Mouse (Mus musculus): ENCODE data around the gene Atxn1. TPM values are rescaled to one million over a fixed set of nuclear protein-coding genes. Genes with fewer than 3 reads are reported as not detected.

Atxn1 gene
- polyA plus RNA-seq, 1 experiment: 2.5 TPM

DNA sequence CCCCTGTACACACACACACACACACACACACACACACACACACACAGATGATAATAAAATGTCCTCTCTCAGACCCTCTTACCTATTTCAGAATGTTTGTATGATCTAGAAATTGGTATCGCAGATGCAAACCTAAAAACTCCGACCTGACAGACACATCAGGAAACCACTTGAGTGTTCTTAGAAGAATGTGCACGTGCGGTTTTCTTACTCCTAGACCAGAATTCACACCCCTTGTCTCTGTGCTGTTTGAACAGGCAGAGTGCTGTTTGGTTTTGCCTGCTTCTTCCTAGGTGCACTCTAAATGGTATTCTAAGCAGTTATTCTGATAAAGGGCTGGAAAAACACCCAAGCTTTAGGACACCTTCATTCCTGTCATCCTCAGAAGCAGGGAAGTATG is 271.7 kb downstream of the Atxn1 start:
- Histone ChIP-seq H3ac (ENCODE audit: control insufficient read depth, insufficient read length) (no peak overlapping the region), H3K79me2 (ENCODE audit: control insufficient read depth, insufficient read depth) (peaks cover 3% of the 10 kb centered on the region), H3K4me2 (ENCODE audit: low read depth) (no peak overlapping the region), H3K27me3 (ENCODE audit: control insufficient read depth, insufficient read depth, insufficient read length) (no peaks in the 10 kb centered on the region), H3K36me3 (ENCODE audit: control insufficient read depth, insufficient read depth) (peaks cover 8% of the 10 kb centered on the region), H3K4me3 (no peak overlapping the region)
- no peak for TF ChIP-seq E2F4 (IDR thresholded peaks at IDR 0.05; ENCODE audit: insufficient read depth)
- no peak for TF ChIP-seq TCF12 (IDR thresholded peaks at IDR 0.05; ENCODE audit: insufficient read depth, poor library complexity, severe bottlenecking)
- no peak for TF ChIP-seq POLR2AphosphoS2 (IDR thresholded peaks at IDR 0.05; ENCODE audit: insufficient read length, low read depth)
- no peak for TF ChIP-seq USF1 (IDR thresholded peaks at IDR 0.05; ENCODE audit: low read depth)
- no peak for TF ChIP-seq REST (IDR thresholded peaks at IDR 0.05; ENCODE audit: insufficient read depth, insufficient read length)
- TF ChIP-seq MYOD1 (IDR thresholded peaks at IDR 0.05; ENCODE audit: control insufficient read depth in 1 of 3, insufficient read length in 2 of 3, low read depth in 2 of 3): no peak
- TF ChIP-seq MAX (IDR thresholded peaks at IDR 0.05; ENCODE audit: low read depth): no peak
- TF ChIP-seq POLR2A (IDR thresholded peaks at IDR 0.05; ENCODE audit: insufficient read length, low read depth): no peak
- TF ChIP-seq SRF (IDR thresholded peaks at IDR 0.05; ENCODE audit: control insufficient read depth, insufficient read length, low read depth): no peak
- TF ChIP-seq CEBPB (IDR thresholded peaks at IDR 0.05; ENCODE audit: insufficient read depth, poor library complexity, severe bottlenecking): no peak

DNA sequence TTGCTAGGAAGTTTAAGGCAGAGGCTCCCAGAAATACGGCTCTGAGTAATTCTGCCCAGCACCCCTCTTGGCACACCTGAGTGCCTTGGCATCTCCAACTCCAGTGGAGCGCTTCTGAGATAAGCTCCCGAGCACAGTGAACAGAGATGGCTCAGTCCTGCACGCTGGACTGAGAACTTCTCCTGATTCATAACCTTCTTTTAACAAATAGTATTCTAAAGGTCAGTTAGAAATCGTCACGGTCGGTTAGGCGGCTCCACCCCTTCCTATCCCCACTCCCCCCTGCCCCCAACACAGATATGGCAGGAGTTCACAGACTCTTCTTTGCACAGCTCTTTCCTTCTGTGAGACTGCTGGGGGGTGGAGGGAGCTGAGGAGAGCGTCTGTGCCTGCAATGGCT is 272.4 kb downstream of the Atxn1 start:
- TF ChIP-seq MAX (IDR thresholded peaks at IDR 0.05; ENCODE audit: low read depth): no peak
- no peak for TF ChIP-seq POLR2AphosphoS2 (IDR thresholded peaks at IDR 0.05; ENCODE audit: insufficient read length, low read depth)
- no peak for TF ChIP-seq POLR2A (IDR thresholded peaks at IDR 0.05; ENCODE audit: insufficient read length, low read depth)
- no peak for TF ChIP-seq USF1 (IDR thresholded peaks at IDR 0.05; ENCODE audit: low read depth)
- no peak for TF ChIP-seq SRF (IDR thresholded peaks at IDR 0.05; ENCODE audit: control insufficient read depth, insufficient read length, low read depth)
- TF ChIP-seq TCF12 (IDR thresholded peaks at IDR 0.05; ENCODE audit: insufficient read depth, poor library complexity, severe bottlenecking): no peak
- no peak for TF ChIP-seq REST (IDR thresholded peaks at IDR 0.05; ENCODE audit: insufficient read depth, insufficient read length)
- TF ChIP-seq TCF3 (IDR thresholded peaks at IDR 0.05; ENCODE audit: insufficient read length, low read depth): no peak
- TF ChIP-seq MYOD1 (IDR thresholded peaks at IDR 0.05; ENCODE audit: control insufficient read depth in 1 of 3, insufficient read length in 2 of 3, low read depth in 2 of 3): no peak
- TF ChIP-seq CEBPB (IDR thresholded peaks at IDR 0.05; ENCODE audit: insufficient read depth, poor library complexity, severe bottlenecking): no peak
- no peak for TF ChIP-seq MYOG (IDR thresholded peaks at IDR 0.05; ENCODE audit: control insufficient read depth in 1 of 3, insufficient read depth in 1 of 3, insufficient read length in 2 of 3, low read depth in 2 of 3)
- TF ChIP-seq E2F4 (IDR thresholded peaks at IDR 0.05; ENCODE audit: insufficient read depth): no peak
- Histone ChIP-seq H3K4me2 (ENCODE audit: low read depth) (no peak overlapping the region), H3K4me3 (no peak overlapping the region), H3ac (ENCODE audit: control insufficient read depth, insufficient read length) (no peak overlapping the region), H3K27me3 (ENCODE audit: control insufficient read depth, insufficient read depth, insufficient read length) (no peaks in the 10 kb centered on the region), H3K36me3 (ENCODE audit: control insufficient read depth, insufficient read depth) (peaks cover 8% of the 10 kb centered on the region), H3K79me2 (ENCODE audit: control insufficient read depth, insufficient read depth) (peaks cover 3% of the 10 kb centered on the region)

DNA sequence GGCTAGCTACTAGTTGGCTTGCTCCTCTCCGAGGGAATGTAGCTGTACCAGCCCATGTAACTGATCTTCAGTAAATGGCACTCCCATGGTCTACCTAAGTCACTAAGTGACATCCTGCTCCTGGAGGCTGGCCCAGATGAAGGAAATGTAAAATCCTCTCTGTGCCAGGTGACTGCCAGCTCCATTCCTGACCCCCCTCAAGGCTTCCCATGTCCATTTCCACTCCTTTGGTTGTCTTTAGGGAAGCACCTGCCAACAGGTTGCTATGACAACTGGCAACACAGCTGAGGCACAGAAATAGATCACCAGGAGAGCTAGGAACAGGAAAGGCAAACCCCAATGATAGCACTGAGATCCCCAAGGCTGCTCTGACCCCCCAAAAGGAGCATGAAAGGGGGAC is 274.4 kb downstream of the Atxn1 start:
- H3K36me3 ChIP-seq (ENCODE audit: control insufficient read depth, insufficient read depth): no peaks in the 10 kb centered on the region
- no peak overlapping the region for H3K4me2 ChIP-seq (ENCODE audit: low read depth)
- TF ChIP-seq POLR2AphosphoS2 (IDR thresholded peaks at IDR 0.05; ENCODE audit: insufficient read length, low read depth) (no peak), MYOD1 (IDR thresholded peaks at IDR 0.05; ENCODE audit: control insufficient read depth in 1 of 3, insufficient read length in 2 of 3, low read depth in 2 of 3) (peak in 2 of 3 experiments; percentile 45 to 57), USF1 (IDR thresholded peaks at IDR 0.05; ENCODE audit: low read depth) (no peak), MYOG (IDR thresholded peaks at IDR 0.05; ENCODE audit: control insufficient read depth in 1 of 3, insufficient read depth in 1 of 3, insufficient read length in 2 of 3, low read depth in 2 of 3) (peak in 2 of 3 experiments; percentile 39 to 60), TCF3 (IDR thresholded peaks at IDR 0.05; ENCODE audit: insufficient read length, low read depth) (no peak), CEBPB (IDR thresholded peaks at IDR 0.05; ENCODE audit: insufficient read depth, poor library complexity, severe bottlenecking) (no peak)
- no peak overlapping the region for H3K4me3 ChIP-seq
- no peak overlapping the region for H3ac ChIP-seq (ENCODE audit: control insufficient read depth, insufficient read length)
- H3K27me3 ChIP-seq (ENCODE audit: control insufficient read depth, insufficient read depth, insufficient read length): no peaks in the 10 kb centered on the region
- H3K79me2 ChIP-seq (ENCODE audit: control insufficient read depth, insufficient read depth): peaks cover 3% of the 10 kb centered on the region

DNA sequence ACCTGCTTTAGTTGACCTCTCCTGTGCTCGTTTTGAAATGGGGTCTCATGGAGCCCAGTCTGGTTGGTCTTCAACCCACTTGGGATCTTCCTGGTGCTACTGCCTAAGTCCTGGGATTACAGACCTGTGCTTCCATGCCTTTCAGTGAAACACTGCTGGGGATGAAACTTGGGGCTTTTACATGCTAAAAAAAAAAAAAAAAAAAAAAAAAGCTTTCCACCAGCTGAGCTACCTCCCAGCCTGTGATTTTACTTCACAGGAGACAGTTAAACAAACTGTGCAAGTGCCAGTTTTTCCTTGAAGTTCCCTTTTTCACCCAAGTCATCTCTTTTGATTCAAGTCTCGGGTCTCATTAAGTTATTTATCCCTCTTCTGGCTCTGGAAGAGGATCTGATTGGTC is 275.9 kb downstream of the Atxn1 start:
- TF ChIP-seq MYOD1 (IDR thresholded peaks at IDR 0.05; ENCODE audit: control insufficient read depth in 1 of 3, insufficient read length in 2 of 3, low read depth in 2 of 3) (no peak), E2F4 (IDR thresholded peaks at IDR 0.05; ENCODE audit: insufficient read depth) (no peak), POLR2AphosphoS2 (IDR thresholded peaks at IDR 0.05; ENCODE audit: insufficient read length, low read depth) (no peak), MAX (IDR thresholded peaks at IDR 0.05; ENCODE audit: low read depth) (no peak), SRF (IDR thresholded peaks at IDR 0.05; ENCODE audit: control insufficient read depth, insufficient read length, low read depth) (no peak), USF1 (IDR thresholded peaks at IDR 0.05; ENCODE audit: low read depth) (no peak), REST (IDR thresholded peaks at IDR 0.05; ENCODE audit: insufficient read depth, insufficient read length) (no peak)
- no peak overlapping the region for H3ac ChIP-seq (ENCODE audit: control insufficient read depth, insufficient read length)
- H3K4me2 ChIP-seq (ENCODE audit: low read depth): no peak overlapping the region
- no peaks in the 10 kb centered on the region for H3K27me3 ChIP-seq (ENCODE audit: control insufficient read depth, insufficient read depth, insufficient read length)
- H3K79me2 ChIP-seq (ENCODE audit: control insufficient read depth, insufficient read depth): peaks cover 3% of the 10 kb centered on the region
- H3K4me3 ChIP-seq: no peak overlapping the region
- no peaks in the 10 kb centered on the region for H3K36me3 ChIP-seq (ENCODE audit: control insufficient read depth, insufficient read depth)

DNA sequence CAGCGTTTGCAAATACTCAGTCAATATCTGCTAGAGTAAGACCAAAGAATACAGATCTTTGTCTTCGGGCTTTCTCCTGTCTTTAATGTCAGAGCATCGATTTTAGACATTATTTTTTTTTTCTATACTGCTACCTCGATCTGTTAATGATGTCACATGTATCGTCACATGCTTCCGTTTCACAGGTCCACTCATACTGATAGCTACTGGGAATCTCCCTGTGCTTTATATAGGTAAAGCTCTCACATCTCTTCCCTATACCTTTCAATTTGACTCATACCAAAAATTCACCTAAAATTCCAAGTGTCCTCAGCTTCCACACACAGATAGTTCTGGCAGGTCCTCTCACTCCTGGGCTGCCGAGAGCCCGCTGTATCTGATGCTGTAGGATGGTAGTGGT is 277.2 kb downstream of the Atxn1 start:
- no peak overlapping the region for H3K4me3 ChIP-seq
- H3K79me2 ChIP-seq (ENCODE audit: control insufficient read depth, insufficient read depth): peaks cover 3% of the 10 kb centered on the region
- H3K36me3 ChIP-seq (ENCODE audit: control insufficient read depth, insufficient read depth): no peaks in the 10 kb centered on the region
- H3K4me2 ChIP-seq (ENCODE audit: low read depth): no peak overlapping the region
- H3K27me3 ChIP-seq (ENCODE audit: control insufficient read depth, insufficient read depth, insufficient read length): no peaks in the 10 kb centered on the region
- no peak overlapping the region for H3ac ChIP-seq (ENCODE audit: control insufficient read depth, insufficient read length)
- no peak for TF ChIP-seq TCF12 (IDR thresholded peaks at IDR 0.05; ENCODE audit: insufficient read depth, poor library complexity, severe bottlenecking)
- TF ChIP-seq TCF3 (IDR thresholded peaks at IDR 0.05; ENCODE audit: insufficient read length, low read depth): no peak
- TF ChIP-seq MYOD1 (IDR thresholded peaks at IDR 0.05; ENCODE audit: control insufficient read depth in 1 of 3, insufficient read length in 2 of 3, low read depth in 2 of 3): no peak
- no peak for TF ChIP-seq SRF (IDR thresholded peaks at IDR 0.05; ENCODE audit: control insufficient read depth, insufficient read length, low read depth)
- TF ChIP-seq REST (IDR thresholded peaks at IDR 0.05; ENCODE audit: insufficient read depth, insufficient read length): no peak

Measured in myocyte (in vitro differentiated cells).